Mouse (Mus musculus) neural tube, embryonic 14.5 days (tissue): ENCODE results near the gene Tmem69. TPM values are rescaled to one million over a fixed set of nuclear protein-coding genes. Genes with fewer than 3 reads are reported as not detected.

Experiments
- polyA plus RNA-seq: library from polyadenylated mRNA; unstranded; fragments of >200 nt; fragmentation: Nextera tagmentation; extraction: Ambion mirVana; gene quantifications from 2 replicates; pipeline ENCODE4 v1.2.1, GENCODE M21; 2014

Gene Tmem69
- polyA plus RNA-seq, 1 experiment from 2014 or later: 28.1 TPM

Other genes starting within 250 kb of the Tmem69 start
- 53.0 and 72.5 TPM in 2 replicates for gene Mast2, start 91.8 kb downstream of the Tmem69 start, polyA plus RNA-seq
- gene Ipp, start 48.4 kb downstream of the Tmem69 start, polyA plus RNA-seq: 4.0 and 5.3 TPM in 2 replicates
- gene Gpbp1l1, start 1.7 kb upstream of the Tmem69 start, polyA plus RNA-seq: 18.5 and 22.4 TPM in 2 replicates
- 5.7 and 6.0 TPM in 2 replicates for gene Ccdc17, start 40.7 kb upstream of the Tmem69 start, polyA plus RNA-seq
- gene Nasp, start 72.0 kb upstream of the Tmem69 start, polyA plus RNA-seq: 90.6 and 105 TPM in 2 replicates
- gene Akr1a1, start 95.7 kb upstream of the Tmem69 start, polyA plus RNA-seq: 710 and 714 TPM in 2 replicates
- 311 and 387 TPM in 2 replicates for gene Prdx1, start 129.6 kb upstream of the Tmem69 start, polyA plus RNA-seq
- gene Mmachc, start 152.5 kb upstream of the Tmem69 start, polyA plus RNA-seq: 16.1 and 18.6 TPM in 2 replicates
- gene Ccdc163, start 152.6 kb upstream of the Tmem69 start, polyA plus RNA-seq: 8.4 and 9.0 TPM in 2 replicates
- 2.8 and 3.7 TPM in 2 replicates for gene Tesk2, start 165.0 kb upstream of the Tmem69 start, polyA plus RNA-seq